Mouse (Mus musculus): ENCODE data around the gene Nfe2. TPM values are rescaled to one million over a fixed set of nuclear protein-coding genes. Genes with fewer than 3 reads are reported as not detected.
"Not testable (repeated sequence)": the region's sequence is repeated elsewhere in the genome, so short reads cannot be mapped to it uniquely, and the experiment has no call there.

Nfe2 gene
- polyA plus RNA-seq, 1 experiment, result not detected

DNA sequence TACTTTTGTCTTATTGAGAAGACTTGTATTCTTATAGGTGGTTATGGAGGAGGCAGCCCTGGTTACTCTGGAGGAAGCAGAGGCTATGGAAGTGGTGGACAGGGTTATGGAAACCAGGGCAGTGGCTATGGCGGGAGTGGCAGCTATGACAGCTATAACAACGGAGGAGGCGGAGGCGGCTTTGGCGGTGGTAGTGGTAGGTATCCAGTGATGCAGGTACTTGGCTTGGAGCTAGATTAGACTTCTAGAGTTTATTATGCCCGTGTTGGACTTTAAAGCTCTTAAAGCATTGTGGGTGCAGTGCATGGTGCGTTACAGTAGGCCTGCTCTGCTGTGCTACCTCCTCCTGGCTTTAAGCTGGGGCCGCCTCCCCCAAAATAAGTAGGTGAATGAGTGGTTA is 15.3 kb downstream of the Nfe2 start:
- Histone ChIP-seq H3K4me1 (ENCODE audit: control insufficient read depth, insufficient read depth, low read length) (no peaks in the 10 kb centered on the region), H3K4me3 (ENCODE audit: insufficient read depth, low read length) (peak overlapping the region; percentile 80), H3K27ac (ENCODE audit: insufficient read depth, low read length) (no peak overlapping the region)
- TF ChIP-seq CTCF (IDR thresholded peaks at IDR 0.05; ENCODE audit: borderline replicate concordance, insufficient read depth, low read length), result no peak

DNA sequence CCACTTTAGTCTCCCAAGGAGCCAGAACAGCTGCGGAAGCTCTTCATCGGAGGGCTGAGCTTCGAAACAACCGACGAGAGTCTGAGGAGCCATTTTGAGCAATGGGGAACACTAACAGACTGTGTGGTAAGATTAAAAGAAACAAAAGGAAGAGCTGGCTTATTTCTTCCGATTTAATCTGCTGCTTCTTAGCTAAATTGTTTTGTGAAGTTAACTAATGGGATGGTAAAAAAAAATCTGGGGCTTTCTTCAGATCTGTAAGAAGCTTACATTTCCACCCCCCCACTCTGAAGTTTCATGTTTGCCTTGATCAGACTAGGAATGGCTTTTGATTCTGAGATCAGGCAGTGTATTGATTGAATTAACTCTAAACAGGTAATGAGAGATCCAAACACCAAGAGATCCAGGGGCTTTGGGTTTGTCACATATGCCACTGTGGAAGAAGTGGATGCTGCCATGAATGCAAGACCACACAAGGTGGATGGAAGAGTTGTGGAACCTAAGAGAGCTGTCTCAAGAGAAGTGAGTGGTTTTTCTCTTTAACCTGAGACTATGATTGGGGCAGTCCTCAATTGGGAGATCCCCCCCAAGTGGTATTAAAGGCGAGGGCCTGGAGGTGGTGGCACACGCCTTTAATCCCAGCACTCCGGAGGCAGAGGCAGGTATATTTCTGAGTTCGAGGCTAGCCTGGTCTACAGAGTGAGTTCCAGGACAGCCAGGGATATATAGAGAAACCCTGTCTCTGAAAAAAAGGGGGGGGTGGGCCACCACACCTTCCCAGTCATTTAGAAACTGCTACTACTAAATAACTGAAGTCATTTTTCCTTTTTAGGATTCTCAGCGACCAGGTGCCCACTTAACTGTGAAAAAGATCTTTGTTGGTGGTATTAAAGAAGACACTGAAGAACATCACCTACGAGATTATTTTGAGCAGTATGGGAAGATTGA is 16.9 kb downstream of the Nfe2 start:
- peak overlapping the region; percentile 80 for H3K4me3 ChIP-seq (ENCODE audit: insufficient read depth, low read length)
- peak overlapping the region; percentile 89 for H3K27ac ChIP-seq (ENCODE audit: insufficient read depth, low read length)
- not testable (repeated sequence) for H3K4me1 ChIP-seq (ENCODE audit: control insufficient read depth, insufficient read depth, low read length)

DNA sequence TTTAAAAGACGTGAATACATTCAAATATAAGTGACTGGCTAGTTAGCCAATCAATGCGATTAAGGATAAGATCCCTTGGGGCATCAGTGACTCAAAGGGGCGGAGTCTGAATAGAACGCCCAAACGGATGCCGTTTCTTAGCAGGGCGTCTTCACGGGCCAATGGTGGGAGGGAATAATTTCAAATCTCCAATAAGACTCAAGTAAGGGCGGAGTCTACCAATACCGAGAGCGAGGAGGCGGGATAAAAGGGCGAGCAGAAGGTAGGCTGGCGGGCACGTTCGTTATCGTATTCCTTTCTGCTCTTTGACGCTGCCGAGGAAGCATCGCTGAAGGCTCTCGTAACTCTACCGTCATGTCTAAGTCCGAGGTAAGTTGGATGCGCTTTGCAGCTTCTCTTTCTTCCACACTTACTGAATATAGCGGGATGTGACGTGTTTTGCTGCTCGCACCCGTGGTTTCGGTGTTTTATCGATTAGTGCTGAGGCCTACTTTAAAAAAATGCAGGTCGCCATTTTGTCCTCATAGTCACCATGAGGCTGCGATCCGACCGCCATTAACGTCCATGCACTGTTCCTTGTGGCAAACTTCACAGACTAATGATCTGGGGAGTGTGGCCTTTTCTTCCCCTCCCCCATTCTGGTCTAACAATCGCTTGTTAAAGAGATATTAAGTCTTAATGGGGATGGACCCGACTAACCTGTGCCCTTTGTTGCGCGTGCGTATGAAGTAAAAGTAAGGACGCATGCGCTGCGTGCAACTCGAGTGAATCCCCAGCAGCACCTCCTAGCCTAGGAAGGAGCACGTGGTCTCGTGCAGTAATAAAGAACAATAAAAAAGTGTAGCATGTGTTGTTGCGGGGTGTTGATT is 17.8 kb downstream of the Nfe2 start, which contains the start of gene Hnrnpa1:
Gene Hnrnpa1 (plus strand): TSS at position 273 of the 869 bp plus-strand sequence.
- TF ChIP-seq CTCF (IDR thresholded peaks at IDR 0.05; ENCODE audit: borderline replicate concordance, insufficient read depth, low read length) (no peak), POLR2A (IDR thresholded peaks at IDR 0.05; ENCODE audit: low read depth, low read length) (peak; percentile 98)
- Histone ChIP-seq H3K27ac (ENCODE audit: insufficient read depth, low read length) (peak within 1 kb of the TSS; percentile 95), H3K4me1 (ENCODE audit: control insufficient read depth, insufficient read depth, low read length) (no peaks in the 10 kb centered on the region), H3K4me3 (ENCODE audit: insufficient read depth, low read length) (peak within 1 kb of the TSS; percentile 80)

DNA sequence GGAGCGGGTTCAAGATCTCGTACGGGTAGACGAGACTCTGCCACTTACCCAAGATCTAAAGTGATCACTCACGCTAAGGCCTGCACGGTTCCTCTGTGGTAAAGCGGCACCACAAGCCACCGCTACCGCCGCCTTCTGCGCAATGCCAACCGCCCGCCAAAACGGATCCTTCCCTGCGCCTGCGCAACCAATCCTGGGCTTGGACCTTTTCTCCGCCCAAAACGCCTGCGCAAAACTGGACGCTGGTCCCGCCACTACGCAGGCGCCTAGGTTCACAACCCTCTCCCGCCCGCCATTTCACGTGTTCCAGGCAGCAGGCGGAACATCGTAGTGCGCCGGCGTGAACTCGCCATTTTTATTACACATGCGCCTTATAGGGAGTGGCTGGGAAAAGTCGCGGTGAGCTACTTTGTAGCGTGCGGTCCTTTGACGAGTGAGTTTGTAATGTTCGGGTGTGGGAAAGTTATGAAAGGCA is 18.5 kb downstream of the Nfe2 start, which contains the start of gene Cbx5:
Gene Cbx5 (minus strand): TSS at position 132 of the 475 bp plus-strand sequence.
- TF ChIP-seq CTCF (IDR thresholded peaks at IDR 0.05; ENCODE audit: borderline replicate concordance, insufficient read depth, low read length) (no peak), POLR2A (IDR thresholded peaks at IDR 0.05; ENCODE audit: low read depth, low read length) (peak; percentile 80)
- Histone ChIP-seq H3K4me1 (ENCODE audit: control insufficient read depth, insufficient read depth, low read length) (no peaks in the 10 kb centered on the region), H3K4me3 (ENCODE audit: insufficient read depth, low read length) (peak within 1 kb of the TSS; percentile 80), H3K27ac (ENCODE audit: insufficient read depth, low read length) (peak within 1 kb of the TSS; percentile 95)

DNA sequence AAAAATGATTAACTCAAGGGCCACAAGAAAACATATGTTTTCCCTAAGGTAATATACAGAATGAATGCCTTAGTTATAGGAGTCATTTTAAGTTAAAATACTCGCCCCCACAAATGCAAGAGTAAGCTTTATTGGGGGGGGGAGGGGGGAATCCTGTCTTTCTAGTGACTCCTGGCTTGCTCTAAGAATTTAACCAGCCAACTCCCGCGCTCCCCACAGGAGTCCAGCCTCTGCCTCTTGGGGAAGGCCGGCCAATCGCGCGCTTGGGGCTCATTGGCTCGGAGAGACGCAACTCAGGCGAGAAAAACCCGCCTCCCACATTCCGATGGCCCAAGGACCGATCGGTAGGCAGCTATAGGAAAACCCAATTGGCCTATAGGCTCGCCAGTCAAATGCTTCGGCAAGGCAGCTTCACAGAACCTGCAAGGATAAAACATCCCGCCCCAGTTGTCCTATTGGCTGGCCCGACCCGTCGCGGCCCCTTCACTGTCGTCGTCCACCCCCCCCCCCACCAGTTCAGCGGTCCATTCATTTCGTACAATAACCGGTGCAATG is 19.0 kb downstream of the Nfe2 start:
- no peaks in the 10 kb centered on the region for H3K4me1 ChIP-seq (ENCODE audit: control insufficient read depth, insufficient read depth, low read length)
- peak overlapping the region; percentile 95 for H3K27ac ChIP-seq (ENCODE audit: insufficient read depth, low read length)
- peak overlapping the region; percentile 59 for H3K4me3 ChIP-seq (ENCODE audit: insufficient read depth, low read length)
- TF ChIP-seq POLR2A (IDR thresholded peaks at IDR 0.05; ENCODE audit: low read depth, low read length) (no peak), CTCF (IDR thresholded peaks at IDR 0.05; ENCODE audit: borderline replicate concordance, insufficient read depth, low read length) (no peak)

DNA sequence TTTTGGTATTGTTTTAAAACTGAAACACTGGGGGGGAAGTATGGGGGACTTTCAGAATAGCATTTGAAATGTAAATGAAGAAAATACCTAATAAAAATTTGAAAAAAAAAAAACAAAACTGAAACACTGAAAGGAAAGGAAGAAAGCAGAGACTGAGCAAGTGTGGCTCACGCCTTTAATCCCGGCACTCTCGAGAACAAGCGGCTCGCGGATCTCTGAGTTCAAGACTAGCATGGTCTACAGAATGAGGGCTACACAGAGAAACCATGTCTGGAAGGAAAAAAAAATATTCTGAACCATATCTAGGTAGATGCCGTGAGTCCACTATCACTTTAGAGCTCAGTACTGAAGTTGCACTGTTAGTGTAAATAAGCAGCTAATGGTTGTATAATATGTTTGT is 20.9 kb downstream of the Nfe2 start:
- TF ChIP-seq CTCF (IDR thresholded peaks at IDR 0.05; ENCODE audit: borderline replicate concordance, insufficient read depth, low read length) (no peak), POLR2A (IDR thresholded peaks at IDR 0.05; ENCODE audit: low read depth, low read length) (no peak)

DNA sequence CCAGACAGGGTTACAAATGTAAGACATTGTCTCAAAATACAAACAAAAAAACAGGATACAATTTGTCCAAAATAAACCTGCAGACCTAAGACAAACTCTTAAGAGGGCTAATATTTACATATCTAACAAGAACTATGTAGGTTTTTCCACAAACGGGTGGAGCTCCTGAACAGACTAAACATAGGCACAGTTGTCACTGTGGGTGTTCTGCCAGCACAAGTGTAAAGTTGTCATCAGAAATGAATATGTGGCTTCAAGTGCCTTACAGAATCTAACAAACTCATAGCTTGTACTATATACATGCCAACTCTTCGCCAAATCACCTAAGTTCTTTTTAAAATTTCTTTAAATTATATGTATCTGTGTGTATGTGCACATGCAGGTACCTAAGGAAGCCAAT is 25.1 kb downstream of the Nfe2 start:
- Histone ChIP-seq H3K4me1 (ENCODE audit: control insufficient read depth, insufficient read depth, low read length) (peaks cover 3% of the 10 kb centered on the region; the same call in 1 of the 2 replicates), H3K4me3 (ENCODE audit: insufficient read depth, low read length) (no peak overlapping the region), H3K27ac (ENCODE audit: insufficient read depth, low read length) (no peak overlapping the region)
- TF ChIP-seq POLR2A (IDR thresholded peaks at IDR 0.05; ENCODE audit: low read depth, low read length), result no peak
- TF ChIP-seq CTCF (IDR thresholded peaks at IDR 0.05; ENCODE audit: borderline replicate concordance, insufficient read depth, low read length), result no peak

More for the DNA sequence above, 20.9 kb downstream of the Nfe2 start:
- H3K27ac ChIP-seq (ENCODE audit: insufficient read depth, low read length), result no peak overlapping the region
- H3K4me1 ChIP-seq (ENCODE audit: control insufficient read depth, insufficient read depth, low read length), result no peaks in the 10 kb centered on the region
- no peak overlapping the region for H3K4me3 ChIP-seq (ENCODE audit: insufficient read depth, low read length)

DNA sequence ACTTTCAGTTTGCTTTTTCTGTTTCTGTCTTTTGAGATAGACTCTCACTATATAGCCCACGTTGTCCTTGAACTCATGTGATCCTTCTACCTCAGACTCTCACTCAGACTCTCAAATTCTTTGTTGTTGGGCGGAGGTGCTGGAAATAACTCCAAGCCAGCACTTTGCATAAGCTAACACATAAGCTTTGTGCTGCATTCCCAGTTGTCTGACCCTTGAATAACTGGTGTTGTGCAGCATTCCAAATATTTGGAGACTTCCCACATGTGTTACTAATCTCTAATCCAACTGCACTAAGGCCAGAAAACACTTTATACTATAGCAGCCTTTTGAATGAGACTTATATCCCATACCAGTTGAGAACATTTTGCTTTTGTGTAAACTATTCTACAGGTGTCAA is 29.3 kb downstream of the Nfe2 start:
- no peak overlapping the region for H3K4me3 ChIP-seq (ENCODE audit: insufficient read depth, low read length)
- TF ChIP-seq CTCF (IDR thresholded peaks at IDR 0.05; ENCODE audit: borderline replicate concordance, insufficient read depth, low read length) (no peak), POLR2A (IDR thresholded peaks at IDR 0.05; ENCODE audit: low read depth, low read length) (no peak)
- peak overlapping the region; percentile 36 for H3K27ac ChIP-seq (ENCODE audit: insufficient read depth, low read length)
- peaks cover 8% of the 10 kb centered on the region; the same call in 1 of the 2 replicates for H3K4me1 ChIP-seq (ENCODE audit: control insufficient read depth, insufficient read depth, low read length)

DNA sequence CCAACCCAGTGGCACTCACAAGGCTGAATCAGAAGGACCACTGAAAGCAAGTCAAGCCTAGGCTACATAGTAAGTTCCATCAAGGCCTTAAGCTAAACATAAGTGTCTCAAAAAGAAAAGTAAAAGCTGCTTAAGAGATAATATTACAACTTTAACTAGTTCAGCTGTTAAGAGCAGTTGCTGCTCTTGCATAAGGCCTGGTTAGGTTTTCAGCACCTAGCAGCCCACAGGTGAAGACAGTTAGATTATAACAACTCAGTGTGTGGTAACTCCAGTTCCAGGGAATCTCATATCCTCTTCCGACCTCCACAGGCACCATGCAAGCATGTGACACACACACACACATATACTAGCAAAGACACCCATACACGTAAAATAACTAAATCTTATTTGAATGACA is 30.6 kb downstream of the Nfe2 start:
- TF ChIP-seq CTCF (IDR thresholded peaks at IDR 0.05; ENCODE audit: borderline replicate concordance, insufficient read depth, low read length) (no peak), POLR2A (IDR thresholded peaks at IDR 0.05; ENCODE audit: low read depth, low read length) (no peak)
- Histone ChIP-seq H3K27ac (ENCODE audit: insufficient read depth, low read length) (peak overlapping the region; percentile 20; the same call in 1 of the 2 replicates), H3K4me1 (ENCODE audit: control insufficient read depth, insufficient read depth, low read length) (peaks cover 8% of the 10 kb centered on the region; the same call in 1 of the 2 replicates), H3K4me3 (ENCODE audit: insufficient read depth, low read length) (no peak overlapping the region)

Measured in embryonic fibroblast, embryonic 13.5 days (primary cell).